Mouse (Mus musculus) left cerebral cortex, postnatal 14 days (tissue): ENCODE measurements around the gene Atxn2l. TPM values are rescaled to one million over a fixed set of nuclear protein-coding genes. Genes with fewer than 3 reads are reported as not detected.

Experiments
- DNase-seq, 2 experiments: peaks; one replicate each; pipeline ENCODE4 v3.0.0; 2021 to 2022; ENCODE audit warnings: low spot score in 2 of 2, mixed read lengths in 1 of 2
- intact Hi-C: fragments of 180-260 bp; cut with DNase I; formaldehyde crosslinking; loops from one replicate; pipeline ENCODE4 v1.15.1; 2025
- long read RNA-seq, 2 experiments: library from polyadenylated mRNA; stranded (forward); transcript quantifications; one replicate each; pipeline ENCODE4 v2.0.0; 2021
- total RNA-seq, 2 experiments: library from RNA; stranded (reverse); gene quantifications; 2 replicates each; pipeline ENCODE4 v1.2.3; 2021

Gene Atxn2l
- 100 to 1,000 TPM; 116 to 119 TPM for total RNA-seq
- long read RNA-seq, experiment 1, partial matches to known transcripts = 9 of 31 reads
- long read RNA-seq, experiment 1, other reads (novel, unspliced or antisense) = 22 of 31 reads
- long read RNA-seq, experiment 2, partial matches to known transcripts = 22 of 39 reads
- long read RNA-seq, experiment 2, other reads (novel, unspliced or antisense) = 17 of 39 reads

DNA sequence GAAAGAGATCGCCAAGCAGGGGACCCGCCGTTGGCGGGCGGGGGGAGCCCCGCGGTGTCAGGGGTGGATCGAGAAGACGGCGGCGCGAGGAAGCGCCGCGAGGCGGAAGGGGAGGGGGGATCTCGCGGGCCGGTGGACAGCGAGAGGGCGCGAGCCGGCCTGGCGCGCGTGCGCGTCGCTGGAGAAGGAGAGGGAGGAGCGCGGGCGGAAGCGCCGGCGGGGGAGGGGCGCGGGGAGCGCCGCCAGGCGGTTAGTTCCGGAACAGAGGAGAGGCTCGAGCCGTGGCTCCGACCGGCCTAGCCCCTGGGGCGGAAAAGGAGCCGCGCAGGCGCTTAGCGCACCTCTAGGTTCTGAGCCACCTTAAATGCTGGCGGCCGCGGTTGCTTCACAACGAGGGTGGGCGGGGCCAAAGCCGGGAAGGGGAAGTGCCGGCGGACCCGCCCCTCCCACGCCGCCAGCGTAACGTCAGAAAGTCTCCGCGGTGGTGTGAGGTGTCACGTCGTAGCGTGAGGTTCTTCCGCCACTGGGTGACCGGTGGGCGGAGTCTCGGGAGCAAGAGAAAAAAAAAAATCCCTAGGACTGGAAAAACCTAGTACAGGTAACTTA is at the start of gene Atxn2l:
Atxn2l (minus strand) TSS at position 165 of the 606 bp plus-strand sequence.
- peak; percentile 99 for DNase-seq
- intact Hi-C loops = loop anchor here (2.0 kb wide), 1 partner anchor 17 kb away; the partner anchor contains the start of gene Tufm

DNA sequence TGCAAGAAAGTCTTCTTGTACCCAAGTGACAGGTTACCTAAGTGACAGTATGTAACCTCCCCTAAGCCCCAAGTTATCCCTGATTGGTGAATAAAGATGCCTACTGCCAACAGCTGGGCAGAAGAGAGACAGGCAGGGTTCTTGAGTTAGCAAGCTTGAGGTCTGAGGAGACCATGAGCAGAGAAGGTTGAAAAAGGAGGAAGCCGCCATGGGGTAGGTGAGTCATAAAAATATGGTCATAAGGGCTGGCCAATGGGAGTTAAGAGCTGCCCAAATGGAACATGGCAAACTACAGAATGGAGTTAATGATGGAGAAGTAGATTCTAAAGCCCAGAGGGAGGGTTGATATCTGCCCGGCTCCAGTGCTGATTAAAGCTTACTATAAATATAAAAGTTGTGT is 42.4 kb upstream of the Atxn2l start:
- no peak for DNase-seq
- intact Hi-C loops = no loop called here

DNA sequence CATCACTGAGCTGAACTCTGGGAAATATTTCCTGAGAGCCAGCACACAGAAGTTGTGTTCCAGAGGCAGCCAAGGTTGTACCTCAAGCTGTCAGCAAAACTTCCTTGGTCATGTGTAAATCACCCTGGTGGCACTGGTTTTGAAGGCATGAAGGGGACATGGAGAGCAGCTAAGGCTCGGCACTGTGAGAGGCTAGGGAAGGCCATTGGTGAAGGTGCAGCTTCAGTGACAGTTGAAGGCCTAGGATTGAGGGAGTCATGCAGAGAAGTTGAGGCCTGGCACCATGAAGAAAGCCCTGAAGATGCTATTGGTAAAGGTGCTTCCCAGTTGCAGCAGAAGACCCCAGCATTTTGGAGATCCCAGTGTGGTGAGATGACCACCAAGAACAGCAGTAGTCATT is 38.4 kb upstream of the Atxn2l start:
- DNase-seq = no peak
- intact Hi-C loops = no loop called here

DNA sequence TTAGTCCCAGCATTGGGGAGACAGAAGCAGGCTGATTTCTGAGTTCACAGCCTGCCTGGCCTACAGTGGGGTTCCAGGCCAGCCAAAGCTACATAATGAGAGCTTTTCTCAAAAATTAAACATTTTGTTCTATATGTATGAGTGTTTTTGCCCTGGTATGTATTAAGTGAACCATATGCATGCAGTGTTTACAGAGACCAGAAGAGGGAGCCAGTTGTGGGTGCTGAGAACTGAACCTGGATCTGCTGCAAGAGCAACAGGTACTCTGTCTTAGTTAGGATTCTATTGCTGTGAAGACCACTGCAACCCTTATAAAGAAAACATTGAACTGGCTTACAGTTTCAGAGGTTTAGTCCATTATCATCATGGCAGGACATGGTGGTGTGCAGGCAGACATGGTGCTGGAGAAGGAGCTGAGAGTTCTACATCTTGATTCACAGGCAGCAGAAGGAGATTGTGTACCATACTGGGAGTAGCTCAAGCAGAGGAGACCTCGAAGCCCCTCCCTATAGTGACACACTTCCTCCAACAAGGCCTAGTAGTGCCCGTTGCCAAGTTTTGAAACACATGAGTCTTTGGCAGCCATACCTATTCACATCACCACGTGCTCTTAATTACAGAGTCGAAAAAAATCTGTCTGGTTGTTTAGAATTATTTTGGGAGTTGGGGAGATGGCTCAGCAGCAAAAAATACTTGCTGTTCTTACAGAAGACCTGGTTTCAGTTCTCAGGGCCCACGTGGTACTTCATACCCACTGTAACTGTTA is 34.8 kb upstream of the Atxn2l start:
- intact Hi-C loops = no loop called here
- DNase-seq = peak; percentile 18 to 72

DNA sequence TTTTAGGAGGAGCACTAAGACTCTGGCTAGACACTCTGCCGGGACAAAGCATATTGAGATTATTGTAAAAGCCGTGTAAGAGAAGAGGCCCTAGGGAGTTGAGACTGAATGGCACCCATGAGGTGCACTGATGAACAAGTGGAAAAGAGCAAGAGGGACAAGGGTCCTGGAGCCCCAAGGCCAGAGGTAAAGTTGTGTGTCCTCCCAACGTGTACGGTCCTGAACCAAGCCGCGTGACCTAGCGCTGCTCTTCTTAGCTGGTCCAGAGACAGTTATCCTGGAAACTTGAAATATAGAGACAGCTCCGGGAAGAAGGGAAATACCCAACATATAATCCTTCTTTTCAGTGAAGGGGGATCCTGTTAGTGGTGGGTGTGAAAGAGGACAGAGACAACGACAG is 33.2 kb upstream of the Atxn2l start:
- intact Hi-C loops = no loop called here
- no peak for DNase-seq

DNA sequence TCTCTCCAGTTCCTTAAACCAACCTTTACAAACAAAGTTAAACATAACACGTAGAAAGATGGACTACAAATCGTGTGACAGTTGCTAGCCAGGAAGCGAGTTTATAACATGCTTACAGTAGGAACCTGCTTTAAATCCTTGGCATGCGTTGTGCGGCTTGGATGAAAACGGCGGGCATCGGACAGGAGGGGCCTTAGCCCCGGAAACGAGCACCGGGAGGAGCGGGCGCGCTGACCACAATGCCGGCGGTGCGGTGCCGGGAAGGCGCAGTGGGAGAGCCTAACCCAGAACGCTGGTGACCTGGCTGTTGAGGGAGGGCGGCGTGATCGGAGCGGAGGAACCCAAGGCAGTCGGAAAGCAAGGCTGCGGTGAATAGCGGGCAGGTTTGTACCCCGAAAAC is 32.5 kb upstream of the Atxn2l start:
- intact Hi-C loops = no loop called here
- DNase-seq = no peak

DNA sequence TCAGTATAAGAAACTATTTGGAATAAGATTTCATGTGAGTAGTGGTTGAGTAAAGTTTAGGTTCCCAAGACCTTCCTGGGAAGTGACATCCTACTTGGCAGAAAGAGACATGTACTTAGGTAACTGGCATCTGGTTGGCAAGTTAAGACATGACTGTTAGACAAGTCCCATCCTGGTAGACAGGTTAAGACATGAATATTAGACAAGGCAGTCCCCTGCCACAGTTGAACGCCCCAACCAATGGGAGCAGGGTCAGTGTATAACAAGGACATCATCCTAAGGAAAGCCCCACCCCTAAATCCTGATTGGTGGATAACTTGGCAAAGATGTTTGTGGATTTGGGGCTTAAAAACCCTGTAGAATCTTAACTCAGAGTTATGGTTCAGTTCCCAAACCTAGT is 30.2 kb upstream of the Atxn2l start:
- no peak for DNase-seq
- intact Hi-C loops = no loop called here

DNA sequence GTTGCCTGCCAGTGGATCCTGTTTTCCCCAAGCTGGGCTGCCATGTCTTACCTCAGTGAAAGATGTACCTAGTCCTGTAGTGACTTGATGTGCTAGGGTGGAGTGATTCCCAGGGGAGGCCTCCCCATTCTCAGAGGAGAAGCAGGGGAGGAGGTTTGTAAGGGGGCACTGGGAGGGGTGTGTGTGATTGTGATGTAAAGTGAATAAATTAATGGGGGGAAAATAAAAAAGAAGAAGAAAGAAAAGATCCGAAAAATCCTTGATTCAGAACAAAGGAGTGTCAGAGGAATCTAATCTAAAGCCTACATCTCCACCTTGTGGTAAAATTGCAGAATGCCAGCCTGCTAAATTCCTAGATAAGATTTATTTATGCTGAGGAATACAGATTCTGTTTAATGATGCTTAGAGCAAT is 24.9 kb upstream of the Atxn2l start:
- intact Hi-C loops = loop anchor here (1.0 to 5.0 kb wide), 3 partner anchors 47 to 206 kb away; partner anchors contain the start of gene Nfatc2ip
- peak; percentile 58 to 67 for DNase-seq

DNA sequence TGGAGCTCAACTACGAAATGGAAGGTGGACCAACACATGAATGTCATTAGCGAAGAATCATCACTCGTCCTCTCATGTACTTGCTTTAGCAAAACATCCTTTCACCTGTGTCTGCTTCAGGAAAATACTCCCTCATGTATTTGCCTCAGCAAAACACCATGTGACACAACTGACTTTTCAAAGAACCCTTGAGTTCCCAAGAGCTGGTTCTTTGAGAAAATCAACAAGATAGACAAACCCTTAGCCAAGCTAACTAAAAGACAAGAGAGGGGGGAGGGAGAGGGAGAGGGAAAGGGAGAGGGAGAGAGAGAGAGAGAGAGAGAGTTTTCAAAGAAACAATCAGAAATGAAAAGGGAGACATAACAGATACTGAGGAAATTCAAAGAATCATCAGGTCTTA is 20.1 kb upstream of the Atxn2l start:
- intact Hi-C loops = no loop called here
- no peak for DNase-seq

DNA sequence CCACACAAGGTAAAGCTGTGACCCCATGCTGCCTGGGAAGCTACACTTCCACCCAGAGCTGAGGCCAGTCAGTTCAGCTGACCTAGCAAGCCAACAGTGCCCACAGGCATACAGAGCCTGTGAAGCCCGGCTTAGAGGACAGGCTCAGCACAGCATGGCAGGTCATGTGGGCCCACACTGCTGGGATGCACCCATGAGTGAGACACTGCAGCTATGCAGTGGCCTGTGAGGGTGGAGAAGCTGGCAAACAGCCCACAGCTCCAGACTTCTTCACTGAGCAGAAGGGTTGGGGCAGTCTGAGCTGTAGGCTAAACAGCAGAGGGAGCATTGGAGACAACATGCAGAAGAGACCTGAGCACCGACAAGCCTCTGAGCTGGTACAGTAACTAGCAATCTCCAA is 16.3 kb upstream of the Atxn2l start:
- peak; percentile 41 to 52 for DNase-seq
- intact Hi-C loops = no loop called here

DNA sequence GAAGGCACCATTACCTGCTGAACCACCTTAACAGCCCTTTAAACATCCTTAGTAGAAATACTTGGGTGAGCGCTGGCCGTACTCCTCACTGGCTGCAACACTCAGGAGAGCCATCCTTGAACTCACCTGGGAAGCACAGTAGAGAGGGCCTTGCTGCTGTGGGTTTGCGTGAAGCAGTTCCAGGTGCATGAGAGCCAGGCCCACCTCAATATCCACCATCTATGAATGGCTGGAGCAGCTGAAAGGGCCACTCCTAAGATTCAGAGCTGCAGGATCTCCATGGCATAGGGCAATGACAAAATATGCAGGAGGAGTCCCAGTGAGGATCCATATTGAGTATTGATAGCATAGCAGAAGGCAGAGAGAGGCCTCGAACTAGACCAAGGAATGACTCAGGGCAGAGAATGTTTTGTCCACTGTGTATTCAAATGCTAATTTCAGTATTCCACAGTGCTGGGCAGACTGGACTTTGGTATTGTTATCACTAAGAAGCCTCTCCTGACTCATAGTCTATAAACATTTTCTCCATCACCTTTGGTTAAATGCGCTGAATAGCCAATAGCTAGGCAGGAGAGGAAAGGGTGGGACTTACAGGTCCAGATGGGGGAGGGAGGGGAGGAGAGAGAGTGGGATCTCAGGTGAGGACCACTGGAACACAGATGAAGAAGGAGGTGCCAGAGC is 15.2 kb upstream of the Atxn2l start:
- no peak for DNase-seq
- intact Hi-C loops = no loop called here

DNA sequence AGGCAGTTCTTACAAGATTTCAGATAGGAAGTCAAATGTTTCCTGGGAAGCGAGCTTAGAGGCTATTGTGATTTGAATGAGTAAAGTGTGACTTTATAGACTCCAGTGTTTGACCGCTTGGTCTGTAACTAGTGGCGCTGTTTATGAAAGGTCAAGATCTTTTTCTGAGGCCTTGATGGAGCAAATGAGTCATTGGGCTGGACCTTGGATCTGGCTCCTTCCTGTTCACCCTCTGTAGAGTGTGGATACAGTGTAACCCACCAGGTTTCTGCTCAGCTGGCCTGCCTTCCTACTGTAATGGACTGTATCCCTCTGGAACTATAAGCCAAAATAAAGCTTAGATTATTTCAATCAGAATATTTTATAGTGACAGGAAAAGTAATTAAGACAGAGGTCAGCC is 8.1 kb upstream of the Atxn2l start:
- DNase-seq = no peak
- intact Hi-C loops = no loop called here

DNA sequence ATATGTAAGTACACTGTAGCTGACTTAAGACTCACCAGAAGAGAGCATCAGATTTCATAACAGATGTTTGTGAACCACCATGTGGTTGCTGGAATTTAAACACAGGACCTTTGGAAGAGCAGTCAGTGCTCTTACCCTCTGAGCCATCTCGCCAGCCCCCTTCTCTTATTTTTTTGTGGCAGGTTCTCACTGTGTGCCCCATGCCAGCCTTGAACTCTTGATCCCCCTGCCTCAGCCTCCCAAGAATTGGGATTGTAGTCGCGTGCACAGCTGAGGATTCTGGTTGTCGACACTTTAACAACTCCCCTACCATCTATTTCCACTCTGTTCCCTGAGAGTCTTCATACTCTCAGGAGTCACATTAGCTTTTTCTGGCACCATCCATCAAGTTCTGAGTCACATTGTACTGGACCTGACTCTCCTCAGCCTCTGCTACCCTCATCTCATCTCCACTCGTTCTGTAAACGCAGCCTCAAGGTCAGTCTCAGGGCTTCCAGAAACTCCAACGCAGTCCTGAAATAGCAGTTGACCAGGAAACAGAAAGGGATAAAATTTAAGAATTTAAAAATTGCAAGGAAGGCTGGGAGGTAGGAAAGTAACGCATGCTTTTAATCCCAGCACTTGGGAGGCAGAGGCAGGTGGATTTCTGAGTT is 4.0 kb upstream of the Atxn2l start:
- DNase-seq = no peak
- intact Hi-C loops = no loop called here

DNA sequence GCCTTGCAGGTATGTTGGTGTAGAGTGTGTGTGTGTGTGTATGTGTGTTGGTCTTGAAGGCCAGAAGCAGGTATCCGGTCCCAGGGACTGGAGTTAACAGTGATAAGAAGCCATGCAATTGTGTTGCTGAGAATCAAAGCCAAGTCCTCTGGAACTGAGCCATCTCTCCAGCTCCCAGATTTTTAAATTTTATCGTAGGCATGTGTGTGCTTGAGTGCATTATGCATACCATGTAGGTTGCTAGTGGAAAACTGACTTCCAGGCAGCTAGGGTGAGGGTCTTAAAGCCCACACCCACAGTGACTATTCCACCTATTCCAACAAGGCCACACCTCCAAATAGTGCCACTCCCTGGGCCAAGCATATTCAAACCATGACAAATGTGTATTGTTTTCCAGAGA is 1.7 kb upstream of the Atxn2l start:
- no peak for DNase-seq
- intact Hi-C loops = no loop called here

DNA sequence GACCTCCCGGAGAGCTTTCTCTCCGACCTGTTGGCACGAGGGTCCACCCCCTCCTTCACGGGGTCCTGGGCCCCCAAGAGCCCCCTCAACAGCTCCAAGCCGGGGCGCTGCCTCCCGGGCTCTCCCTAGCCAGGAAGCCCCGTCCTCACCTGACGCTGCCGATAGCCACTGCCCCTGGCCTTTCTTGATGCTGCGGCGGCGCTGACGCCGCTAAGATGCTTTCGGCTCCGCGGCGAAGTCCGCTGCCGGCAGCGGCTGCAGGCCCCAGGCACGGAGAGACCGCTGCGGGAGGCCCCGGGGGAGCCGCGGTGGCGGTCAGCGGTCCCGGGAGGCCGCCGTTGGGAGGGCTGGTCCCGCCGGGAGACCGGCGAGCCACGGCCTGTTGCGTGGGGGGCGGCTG is 486 bp downstream of the Atxn2l start:
- intact Hi-C loops = loop anchor here (1.0 to 2.0 kb wide), 2 partner anchors 16 to 27 kb away; partner anchors contain the start of genes Sh2b1 and Tufm

DNA sequence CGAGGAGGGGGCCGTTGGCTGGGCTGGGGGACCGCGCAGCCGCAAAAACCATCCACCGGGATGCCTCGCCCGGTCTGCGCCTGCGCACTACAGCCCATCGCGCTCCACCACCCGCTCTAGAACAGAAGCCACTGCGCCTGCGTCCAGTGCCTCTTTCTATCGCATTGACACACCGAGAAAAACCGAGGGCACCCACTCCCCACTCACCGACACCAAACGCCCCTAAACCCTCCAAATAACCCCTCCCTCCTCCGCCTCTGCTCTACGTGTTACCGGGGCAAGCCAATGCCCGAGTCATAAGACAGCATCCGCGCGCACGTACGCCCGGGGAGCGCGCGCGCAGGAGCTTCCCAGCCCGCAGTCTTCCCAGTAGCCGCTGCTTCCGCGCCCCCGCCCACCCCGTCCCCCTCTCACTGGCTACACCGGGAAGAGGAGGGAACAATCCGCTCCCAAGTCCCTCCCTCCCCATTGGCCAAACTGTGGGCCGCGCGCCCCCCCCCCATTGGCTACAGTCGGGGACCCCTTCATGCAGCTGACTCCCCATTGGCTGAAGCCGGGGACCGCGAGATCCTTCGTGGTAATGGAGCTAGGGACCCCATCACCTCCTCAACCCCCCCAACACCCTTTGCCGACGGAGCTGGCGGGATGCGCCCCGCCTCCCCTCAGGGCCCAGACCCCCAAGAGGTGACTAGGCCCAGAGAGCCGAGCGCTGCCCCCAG is 1.1 kb downstream of the Atxn2l start:
- peak; percentile 92 to 97 for DNase-seq
- intact Hi-C loops = loop anchor here (1.0 to 2.0 kb wide), 2 partner anchors 15 to 27 kb away; partner anchors contain the start of genes Sh2b1 and Tufm

More for the DNA sequence above, 486 bp downstream of the Atxn2l start:
- DNase-seq = no peak

DNA sequence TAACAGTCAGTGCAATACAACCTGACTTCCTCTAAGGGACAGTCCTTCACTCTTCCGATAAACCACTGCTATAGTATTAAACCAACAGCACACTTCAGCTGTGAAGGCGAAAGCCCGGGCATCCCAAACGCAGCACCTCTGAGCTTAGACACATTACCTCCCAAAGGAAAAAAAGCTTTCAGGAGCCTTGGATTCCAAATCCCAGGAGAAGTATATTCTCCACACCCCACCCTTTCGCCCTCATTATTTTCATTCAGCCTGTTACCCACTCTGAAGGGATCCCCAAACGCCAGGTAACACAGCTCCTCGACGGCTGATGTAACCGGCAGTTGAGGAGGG is 1.6 kb downstream of the Atxn2l start:
- intact Hi-C loops = loop anchor here (1.0 to 2.0 kb wide), 2 partner anchors 15 to 26 kb away; partner anchors contain the start of genes Sh2b1 and Tufm
- no peak for DNase-seq

DNA sequence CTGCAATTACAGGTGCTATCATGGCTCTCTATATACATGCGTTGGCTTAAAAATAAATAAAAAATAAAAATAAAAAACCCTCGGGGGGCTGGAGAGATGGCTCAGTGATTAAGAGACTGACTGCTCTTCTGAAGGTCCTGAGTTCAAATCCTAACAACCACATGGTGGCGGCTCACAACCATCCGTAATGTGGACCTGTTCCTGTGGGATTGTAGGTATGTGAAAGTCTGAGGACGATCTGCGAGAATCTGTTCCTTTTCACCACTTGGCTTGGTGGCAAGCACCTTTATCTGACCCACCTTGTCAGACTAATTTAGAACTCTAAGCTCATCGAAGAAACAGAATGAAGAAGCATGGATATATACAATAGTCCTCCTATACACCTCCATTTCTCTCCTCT is 3.8 kb downstream of the Atxn2l start:
- intact Hi-C loops = no loop called here
- no peak for DNase-seq

DNA sequence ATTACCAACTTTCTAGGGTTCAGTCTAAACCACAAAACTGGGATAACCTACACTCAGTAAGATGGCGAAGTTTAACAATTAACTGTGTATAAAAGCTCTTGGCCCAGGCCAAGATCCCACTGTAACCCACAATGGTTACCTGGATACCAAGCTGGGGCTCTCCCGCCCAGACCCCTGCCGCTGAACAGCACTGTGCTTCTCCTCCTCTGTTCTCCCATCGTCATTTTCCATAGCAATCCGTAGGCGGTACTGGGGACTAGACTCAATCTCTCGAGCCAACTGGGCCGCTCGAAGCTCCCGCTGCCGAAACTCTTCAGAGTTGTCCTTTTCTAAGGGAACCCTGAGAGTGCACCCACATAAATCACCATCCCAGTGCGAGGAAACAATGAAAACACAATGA is 5.3 kb downstream of the Atxn2l start:
- intact Hi-C loops = no loop called here
- DNase-seq = no peak
